Mouse (Mus musculus) ES-E14 (cell line): ENCODE results near the gene Uroc1.

ENCODE experiments used
- CHD2 ChIP-seq: IDR thresholded peaks from 2 replicates; pipeline ENCODE4 v1.6.1; 2014; ENCODE audit warnings: mild to moderate bottlenecking, low read depth, low read length, inconsistent platforms
- HCFC1 ChIP-seq: IDR thresholded peaks from 2 replicates; pipeline ENCODE4 v1.6.1; 2012; ENCODE audit warnings: low read length, inconsistent platforms, borderline replicate concordance; ENCODE audit not compliant: insufficient read depth
- MAFK ChIP-seq: IDR thresholded peaks from 2 replicates; pipeline ENCODE4 v1.6.1; 2014; ENCODE audit warnings: mild to moderate bottlenecking, low read depth, low read length, inconsistent platforms; ENCODE audit not compliant: insufficient read depth
- ZC3H11A ChIP-seq: IDR thresholded peaks from 2 replicates; pipeline ENCODE4 v1.6.1; 2012; ENCODE audit warnings: low read depth, mild to moderate bottlenecking, inconsistent platforms, low read length, borderline replicate concordance
- ZNF384 ChIP-seq: IDR thresholded peaks from 2 replicates; pipeline ENCODE4 v1.6.1; 2012; ENCODE audit warnings: low read depth, low read length, inconsistent platforms

DNA sequence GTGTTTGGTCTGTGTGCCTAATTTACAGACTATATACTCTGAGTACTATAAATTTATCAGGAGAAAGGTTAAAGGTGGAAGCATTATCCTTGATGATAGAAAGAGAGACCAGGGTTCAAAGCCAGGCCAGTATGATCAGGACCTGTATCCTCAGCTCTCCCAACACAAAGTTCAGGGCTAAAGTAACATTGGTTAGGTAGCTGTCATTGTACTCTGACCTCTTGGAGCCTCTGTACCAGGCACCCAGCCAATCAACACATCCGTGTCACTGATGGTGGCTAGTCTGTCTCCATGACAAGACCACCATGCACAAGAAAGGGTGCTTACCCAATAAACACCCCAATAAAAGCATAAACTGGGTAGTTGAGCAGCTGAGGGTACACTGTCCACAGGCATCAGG, 77.9 kb downstream of the Uroc1 start:
- TF ChIP-seq ZNF384 (no peak), MAFK (no peak), ZC3H11A (no peak), CHD2 (no peak), HCFC1 (no peak)
